Mouse (Mus musculus) hindbrain, embryonic 11.5 days (tissue): ENCODE measurements around the gene Taz. TPM values are rescaled to one million over a fixed set of nuclear protein-coding genes. Genes with fewer than 3 reads are reported as not detected.

Experiments
- ATAC-seq: fragments of 200-750 bp; cut with Nextera tagmentation; 2 replicates; pipeline ENCODE4 v1.8.0; 2017; ENCODE audit warnings: mild to moderate bottlenecking, moderate TSS enrichment, moderate library complexity; ENCODE audit not compliant: low FRiP score
- DNase-seq: peaks from one replicate; pipeline ENCODE4 v3.0.0-alpha.2; 2015; ENCODE audit warnings: low spot score
- H3K27ac ChIP-seq: fragments of 300-500 bp; sonication (generic); 2 replicates; pipeline ENCODE4 v1.5.1; 2014; ENCODE audit warnings: mild to moderate bottlenecking, low read depth, low read length
- H3K27me3 ChIP-seq: fragments of 300-500 bp; sonication (generic); 2 replicates; pipeline ENCODE4 v1.6.1; 2014; ENCODE audit warnings: mild to moderate bottlenecking, low read length, moderate library complexity, mixed read lengths; ENCODE audit not compliant: control insufficient read depth, insufficient read depth
- H3K36me3 ChIP-seq: fragments of 300-500 bp; sonication (generic); 2 replicates; pipeline ENCODE4 v1.6.1; 2014; ENCODE audit warnings: mild to moderate bottlenecking, low read length, moderate library complexity, mixed read lengths; ENCODE audit not compliant: control insufficient read depth, insufficient read depth
- H3K4me1 ChIP-seq: fragments of 300-500 bp; sonication (generic); replicated peaks from 2 replicates; pipeline ENCODE4 v1.6.1; 2014; ENCODE audit warnings: low read length, mixed read lengths; ENCODE audit not compliant: control insufficient read depth, insufficient read depth
- H3K4me2 ChIP-seq: fragments of 300-500 bp; sonication (generic); replicated peaks from 2 replicates; pipeline ENCODE4 v1.6.1; 2014; ENCODE audit warnings: mild to moderate bottlenecking, low read depth, low read length
- H3K4me3 ChIP-seq: fragments of 300-500 bp; sonication (generic); 2 replicates; pipeline ENCODE4 v1.5.1; 2014; ENCODE audit warnings: low read depth, low read length
- H3K9ac ChIP-seq: fragments of 300-500 bp; sonication (generic); 2 replicates; pipeline ENCODE4 v1.6.1; 2014; ENCODE audit warnings: low read depth, low read length
- H3K9me3 ChIP-seq: fragments of 300-500 bp; sonication (generic); 2 replicates; pipeline ENCODE4 v1.6.1; 2016; ENCODE audit warnings: low read length; ENCODE audit not compliant: control insufficient read depth
- WGBS: fragments of 180-500 bp; shearing (Covaris S2); extraction: QIAGEN DNeasy Blood & Tissue Kit; methylation state at CpG from one replicate; pipeline ENCODE4 v1.1.7; 2014; 5-methylcytosine and 5-hydroxymethylcytosine counted together
- polyA plus RNA-seq: library from polyadenylated mRNA; unstranded; fragments of >200 nt; fragmentation: Nextera tagmentation; extraction: Ambion mirVana; gene quantifications from 2 replicates; pipeline ENCODE4 v1.2.1, GENCODE M21; 2014

Gene Taz
- polyA plus RNA-seq, 1 experiment from 2014 or later, result 58.3 TPM

DNA sequence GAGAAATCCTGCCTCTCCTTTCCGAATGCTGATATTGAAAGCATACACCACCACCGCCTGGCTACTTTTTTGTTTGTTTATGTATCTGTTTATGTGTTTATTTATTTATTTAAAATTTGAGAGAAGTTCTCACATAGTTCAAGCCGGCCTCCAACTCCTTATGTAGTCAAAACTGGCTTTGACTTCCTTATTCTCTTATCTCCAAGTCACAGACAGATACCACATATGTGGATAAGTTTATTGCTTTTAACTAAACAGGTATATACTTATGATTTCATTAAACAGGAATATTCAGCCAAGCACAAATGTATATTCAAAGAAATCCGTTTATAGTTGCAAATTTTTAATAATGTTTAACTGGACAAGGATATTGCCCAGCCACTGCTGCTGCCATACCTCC is 11.7 kb downstream of the Taz start:
- no peak for ATAC-seq

GRCm38 (mm10) chrX:74296538-74297448 is 15.1 kb downstream of the Taz start, which contains the start of gene Atp6ap1:
Atp6ap1 (plus strand) TSS chrX:74297097.
- peak; percentile 88 for DNase-seq
- Histone ChIP-seq H3K27me3 (no peaks in the 10 kb centered on the region), H3K4me2 (peak within 1 kb of the TSS; percentile 55), H3K27ac (0 out of 2 replicates have a peak within 1 kb of the TSS, but pooled peaks have one; percentile 42), H3K36me3 (no peaks in the 10 kb centered on the region), H3K4me3 (peak within 1 kb of the TSS; percentile 61), H3K4me1 (no peaks in the 10 kb centered on the region), H3K9me3 (no peaks in the 10 kb centered on the region), H3K9ac (peak within 1 kb of the TSS; percentile 62)
- ATAC-seq, result peak; percentile 99
- WGBS, result 12% methylated on average over 34 of the region's 37 CpGs

More for the DNA sequence above, 11.7 kb downstream of the Taz start:
- H3K9ac ChIP-seq, result no peak overlapping the region
- H3K27ac ChIP-seq, result no peak overlapping the region
- no peaks in the 10 kb centered on the region for H3K36me3 ChIP-seq
- no peak overlapping the region for H3K4me2 ChIP-seq
- no peaks in the 10 kb centered on the region for H3K9me3 ChIP-seq
- H3K27me3 ChIP-seq, result no peaks in the 10 kb centered on the region
- no peak for DNase-seq
- no peak overlapping the region for H3K4me3 ChIP-seq
- no peaks in the 10 kb centered on the region for H3K4me1 ChIP-seq
- WGBS, result 74% methylated on average over 4 of the region's 4 CpGs

DNA sequence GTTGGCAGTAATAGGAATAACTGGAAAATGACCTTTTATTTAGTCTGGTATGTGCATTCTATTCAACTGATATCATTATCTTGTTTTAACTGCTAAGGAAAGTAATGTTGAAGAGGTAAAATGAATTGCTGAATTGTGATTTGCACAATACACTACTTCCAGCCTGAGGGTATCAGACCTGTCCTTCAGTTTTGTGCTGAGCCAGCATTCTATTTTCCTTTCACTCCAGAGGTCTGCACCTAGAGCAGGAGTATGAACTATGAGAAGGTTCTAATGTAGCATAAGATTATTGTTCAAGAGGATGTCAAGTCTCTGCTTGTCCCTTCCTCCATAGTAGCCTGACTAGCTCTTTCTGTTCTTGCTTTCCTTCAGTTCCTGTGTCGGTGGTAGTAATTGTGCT is 16.6 kb downstream of the Taz start:
- Histone ChIP-seq H3K9ac (no peak overlapping the region), H3K9me3 (no peaks in the 10 kb centered on the region), H3K27me3 (no peaks in the 10 kb centered on the region), H3K4me1 (no peaks in the 10 kb centered on the region), H3K36me3 (no peaks in the 10 kb centered on the region), H3K4me2 (no peak overlapping the region), H3K4me3 (no peak overlapping the region), H3K27ac (no peak overlapping the region)
- 94% methylated on average over 1 of the region's 1 CpGs for WGBS
- ATAC-seq (no peak), DNase-seq (no peak)

- Histone ChIP-seq H3K4me2 (no peak overlapping the region), H3K27ac (no peak overlapping the region), H3K9ac (no peak overlapping the region), H3K36me3 (no peaks in the 10 kb centered on the region), H3K9me3 (no peaks in the 10 kb centered on the region), H3K4me3 (no peak overlapping the region), H3K27me3 (no peaks in the 10 kb centered on the region), H3K4me1 (no peaks in the 10 kb centered on the region)
- ATAC-seq (no peak), DNase-seq (no peak)
- 79% methylated on average over 3 of the region's 3 CpGs for WGBS
These were observed 18.0 kb downstream of the Taz start for GRCm38 (mm10) chrX:74299721-74300120.

DNA sequence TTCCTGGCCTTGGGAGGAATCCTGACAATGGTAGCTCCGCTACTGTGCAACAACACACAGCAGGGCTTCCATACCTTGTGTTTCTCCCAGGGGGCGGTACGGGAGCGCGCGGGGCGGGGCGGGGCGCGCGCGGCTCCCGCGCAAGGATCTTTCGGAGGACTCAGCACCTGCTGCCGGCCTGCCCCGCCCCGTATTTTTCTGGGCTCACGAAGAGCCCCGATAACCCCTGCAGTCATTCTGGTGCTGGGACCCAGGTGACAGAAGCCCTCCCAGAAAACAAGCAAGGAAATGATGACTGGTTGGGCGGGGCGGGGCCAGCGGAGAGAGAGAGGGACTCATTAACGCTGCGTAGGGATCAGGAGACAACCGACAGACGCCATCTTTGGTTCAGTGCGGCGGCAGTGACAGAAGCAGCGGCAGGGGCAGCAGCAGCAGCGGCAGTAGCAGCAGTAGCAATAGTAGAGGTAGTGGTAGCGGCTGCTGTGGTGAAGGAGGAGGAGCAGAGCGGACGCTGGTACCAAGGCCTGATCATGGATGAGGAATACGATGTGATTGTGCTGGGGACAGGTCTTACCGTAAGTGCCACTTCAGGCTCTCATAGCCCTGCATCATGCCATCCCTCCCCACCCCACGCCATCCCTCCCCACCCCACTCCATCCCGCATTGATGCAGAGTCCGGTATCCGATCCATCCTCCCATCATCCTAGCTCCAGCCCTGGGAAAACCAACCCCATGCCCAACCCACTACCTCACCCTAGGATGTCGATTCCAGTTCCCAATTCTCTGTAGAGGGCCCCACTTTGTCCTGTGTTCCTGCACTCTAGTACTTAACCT is 23.4 kb downstream of the Taz start, which contains the start of gene Gdi1:
Gene Gdi1 (plus strand): TSS at position 132 of the 834 bp plus-strand sequence.
- H3K4me3 ChIP-seq, result peak within 1 kb of the TSS; percentile 65
- peak; percentile 85 for ATAC-seq

DNA sequence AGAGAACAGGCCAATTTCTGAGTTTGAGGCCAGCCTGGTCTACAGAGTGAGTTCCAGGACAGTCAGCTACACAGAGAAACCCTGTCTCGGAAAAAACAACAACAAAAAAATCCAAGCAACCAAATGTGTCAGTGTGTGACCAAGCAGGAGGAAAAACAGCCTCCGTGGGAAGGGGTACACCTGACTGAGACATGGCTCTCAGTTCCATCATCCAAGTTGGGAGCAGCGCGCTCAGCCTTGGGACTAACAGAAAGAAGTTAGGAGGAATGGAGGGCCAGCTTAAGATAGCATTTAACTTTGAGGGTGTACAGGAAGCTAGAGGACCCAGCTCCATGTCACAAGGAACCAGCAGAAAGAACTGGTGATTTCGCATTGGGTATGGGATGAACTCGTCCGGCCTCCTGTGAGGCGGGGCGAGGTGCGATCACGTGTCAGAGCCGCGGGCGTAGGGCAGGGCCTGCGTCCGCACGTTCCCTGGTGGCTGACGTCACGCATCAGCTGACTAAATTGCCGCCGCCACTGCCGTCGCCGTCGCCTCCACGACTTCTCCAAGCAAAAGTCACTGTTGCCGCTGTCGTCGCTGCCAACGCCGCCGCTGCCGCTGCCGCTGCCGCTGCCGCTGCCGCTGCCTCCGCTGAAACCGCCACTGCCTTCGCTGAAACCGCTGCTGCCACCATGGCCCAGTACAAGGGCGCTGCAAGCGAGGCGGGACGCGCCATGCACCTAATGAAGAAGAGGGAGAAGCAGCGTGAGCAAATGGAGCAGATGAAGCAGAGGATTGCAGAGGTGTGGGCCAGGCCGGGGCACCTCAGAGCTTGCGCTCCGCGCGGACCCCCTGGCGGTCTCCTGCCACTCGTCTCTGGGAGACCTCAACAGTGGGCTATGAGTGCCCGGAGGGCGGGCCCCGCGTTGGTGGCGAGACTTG is 31.1 kb downstream of the Taz start, which contains the start of gene Fam50a:
Gene Fam50a (plus strand): TSS at position 494 of the 925 bp plus-strand sequence.
- H3K4me1 ChIP-seq, result no peaks in the 10 kb centered on the region
- no peaks in the 10 kb centered on the region for H3K36me3 ChIP-seq
- no peaks in the 10 kb centered on the region for H3K27me3 ChIP-seq
- H3K9me3 ChIP-seq, result no peaks in the 10 kb centered on the region
- WGBS, result 12% methylated on average over 39 of the region's 59 CpGs
- peak; percentile 95 for ATAC-seq
- H3K4me2 ChIP-seq, result peak within 1 kb of the TSS; percentile 72
- peak within 1 kb of the TSS; percentile 60 for H3K27ac ChIP-seq
- H3K9ac ChIP-seq, result peak within 1 kb of the TSS; percentile 67
- H3K4me3 ChIP-seq, result peak within 1 kb of the TSS; percentile 51
- peak; percentile 84 for DNase-seq

More for the DNA sequence above, 23.4 kb downstream of the Taz start, which contains the start of gene Gdi1:
- H3K9ac ChIP-seq, result peak within 1 kb of the TSS; percentile 80
- H3K36me3 ChIP-seq, result no peaks in the 10 kb centered on the region
- H3K9me3 ChIP-seq, result no peaks in the 10 kb centered on the region
- H3K4me2 ChIP-seq, result peak within 1 kb of the TSS; percentile 66
- H3K27me3 ChIP-seq, result no peaks in the 10 kb centered on the region
- peak within 1 kb of the TSS; percentile 88 for H3K27ac ChIP-seq
- no peaks in the 10 kb centered on the region for H3K4me1 ChIP-seq
- peak; percentile 82 for DNase-seq
- 12% methylated on average over 35 of the region's 41 CpGs for WGBS

GRCm38 (mm10) chrX:74328725-74329161 is 47.0 kb downstream of the Taz start, which contains the start of gene Plxna3:
Plxna3 (plus strand) TSS chrX:74329066.
- Histone ChIP-seq H3K27ac (peak within 1 kb of the TSS; percentile 76), H3K36me3 (no peaks in the 10 kb centered on the region), H3K4me1 (peaks cover 3% of the 10 kb centered on the region; the same call in 1 of the 2 replicates), H3K4me2 (peak within 1 kb of the TSS; percentile 59), H3K9ac (peak within 1 kb of the TSS; percentile 64), H3K4me3 (peak within 1 kb of the TSS; percentile 52), H3K27me3 (no peaks in the 10 kb centered on the region), H3K9me3 (no peaks in the 10 kb centered on the region)
- WGBS, result 22% methylated on average over 17 of the region's 30 CpGs
- DNase-seq, result peak; percentile 77
- peak; percentile 95 for ATAC-seq
